Mouse (Mus musculus) midbrain, embryonic 14.5 days (tissue): ENCODE results near the gene Pawr. TPM values are rescaled to one million over a fixed set of nuclear protein-coding genes. Genes with fewer than 3 reads are reported as not detected.

Experiments
- microRNA-seq: library from miRNA; unstranded; fragments of <30 nt; microRNA quantifications from one replicate; pipeline ENCODE4, GENCODE M21; 2016
- polyA plus RNA-seq: library from polyadenylated mRNA; unstranded; fragments of >200 nt; fragmentation: Nextera tagmentation; extraction: Ambion mirVana; gene quantifications from 2 replicates; pipeline ENCODE4 v1.2.1, GENCODE M21; 2014

Gene Pawr
- polyA plus RNA-seq, 1 experiment from 2014 or later = 2.7 TPM

Small RNAs within 50 kb of the gene (microRNA-seq; reads per million reads assigned to microRNA genes)
- gene Gm25591 = not detected

Other genes starting within 250 kb of the Pawr start
- 73.4 and 76.2 TPM in 2 replicates for gene Ppp1r12a, start 169.9 kb upstream of the Pawr start, polyA plus RNA-seq